In the genomic region with DNA sequence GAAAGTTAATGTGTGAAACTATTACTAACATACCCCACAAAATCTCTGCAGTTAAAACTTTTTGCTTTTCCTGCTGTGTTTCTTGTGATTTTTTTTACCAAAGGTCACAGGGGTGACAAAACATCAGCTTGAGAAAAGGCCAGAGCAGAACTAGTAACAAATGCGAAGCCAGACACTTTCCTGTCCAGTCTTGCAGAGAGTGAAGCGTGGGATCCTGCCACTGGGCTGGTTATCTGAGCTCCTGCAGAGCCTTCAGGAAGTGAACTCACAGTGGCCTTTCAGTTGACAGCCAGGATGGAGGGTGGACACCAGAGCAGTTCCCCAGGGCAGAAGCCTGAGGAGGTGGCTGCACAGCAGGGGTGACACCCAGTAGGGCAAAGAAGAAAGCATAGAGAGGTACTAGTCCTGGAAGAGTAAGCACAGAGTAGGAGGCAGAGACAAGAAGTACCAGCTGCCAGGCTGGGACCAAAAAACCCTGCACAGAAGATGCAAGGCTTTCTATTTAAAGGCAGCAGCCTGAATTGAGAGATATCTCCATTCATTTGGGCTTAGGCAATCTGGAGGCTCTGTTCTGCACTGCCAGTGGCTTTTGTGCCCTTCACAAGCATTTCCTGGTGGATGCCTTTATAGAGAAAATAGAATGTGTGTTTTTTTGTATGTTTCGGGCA, we compare ENCODE assay signal across 7 mouse cellular contexts.
DNase-seq lines count a peak whose midpoint lies in the region; ATAC-seq lines count a peak whose summit lies in the region.

No protein-coding gene starts in this region.

- 25% methylated on average over 3 of the region's 3 CpGs for whole genome bisulfite sequencing in heart, embryonic 16.5 days
- WGBS in intestine, embryonic 15.5 days: 63% methylated on average over 3 of the region's 3 CpGs
- WGBS in hindbrain, embryonic 13.5 days: 43% methylated on average over 3 of the region's 3 CpGs

- H3K4me1 ChIP-seq in heart, embryonic 16.5 days (ENCODE audit: control insufficient read depth, insufficient read depth, low read length): peaks cover 5% of the 10 kb centered on the region
- H3K4me1 ChIP-seq in intestine, embryonic 15.5 days (replicated peaks): no peaks in the 10 kb centered on the region
- no peaks in the 10 kb centered on the region for H3K4me1 ChIP-seq in hindbrain, embryonic 13.5 days (replicated peaks)

- no peak overlapping the region for H3K9ac ChIP-seq in heart, embryonic 16.5 days (ENCODE audit: low read length)
- H3K9ac ChIP-seq in intestine, embryonic 15.5 days: no peak overlapping the region
- H3K9ac ChIP-seq in hindbrain, embryonic 13.5 days: no peak overlapping the region

- peak overlapping the region; percentile 48 for H3K27ac ChIP-seq in heart, embryonic 16.5 days (ENCODE audit: low read length)
- H3K27ac ChIP-seq in intestine, embryonic 15.5 days: no peak overlapping the region
- H3K27ac ChIP-seq in hindbrain, embryonic 13.5 days: no peak overlapping the region

- H3K9me3 ChIP-seq in heart, embryonic 16.5 days (replicated peaks; ENCODE audit: control insufficient read depth, low read length): no peaks in the 10 kb centered on the region
- no peaks in the 10 kb centered on the region for H3K9me3 ChIP-seq in intestine, embryonic 15.5 days
- H3K9me3 ChIP-seq in hindbrain, embryonic 13.5 days: no peaks in the 10 kb centered on the region

- ATAC-seq in heart, embryonic 16.5 days (replicated peaks; ENCODE audit: extremely low read depth, insufficient read depth, low FRiP score): peak; percentile 83
- no peak for ATAC-seq in intestine, embryonic 15.5 days
- no peak for ATAC-seq in hindbrain, embryonic 13.5 days (ENCODE audit: low FRiP score)
- ATAC-seq in inflammation-experienced regulatory T-cells, adult 6 months: no peak

- H3K4me2 ChIP-seq in heart, embryonic 16.5 days (ENCODE audit: low read depth, low read length): no peak overlapping the region
- H3K4me2 ChIP-seq in intestine, embryonic 15.5 days (replicated peaks): no peak overlapping the region
- H3K4me2 ChIP-seq in hindbrain, embryonic 13.5 days: no peak overlapping the region

- no peaks in the 10 kb centered on the region for H3K36me3 ChIP-seq in heart, embryonic 16.5 days (ENCODE audit: control insufficient read depth, insufficient read depth)
- no peaks in the 10 kb centered on the region for H3K36me3 ChIP-seq in intestine, embryonic 15.5 days
- no peaks in the 10 kb centered on the region for H3K36me3 ChIP-seq in hindbrain, embryonic 13.5 days

- no peaks in the 10 kb centered on the region for H3K27me3 ChIP-seq in heart, embryonic 16.5 days (ENCODE audit: control insufficient read depth, insufficient read depth, low read length)
- H3K27me3 ChIP-seq in intestine, embryonic 15.5 days (replicated peaks): no peaks in the 10 kb centered on the region
- H3K27me3 ChIP-seq in hindbrain, embryonic 13.5 days: no peaks in the 10 kb centered on the region

- no peak overlapping the region for H3K4me3 ChIP-seq in heart, embryonic 16.5 days (ENCODE audit: low read length)
- H3K4me3 ChIP-seq in intestine, embryonic 15.5 days (replicated peaks): no peak overlapping the region
- H3K4me3 ChIP-seq in hindbrain, embryonic 13.5 days: no peak overlapping the region

- DNase-seq in adrenal gland, adult (ENCODE audit: inconsistent age in 2 of 2, low spot score in 1 of 2): peak; percentile 40 to 64
- peak; percentile 7 for DNase-seq in adrenal gland, postnatal 25 days
- DNase-seq in left cerebral cortex, adult 8-10 months (ENCODE audit: low spot score in 2 of 2): peak; percentile 11 to 18
